Mouse (Mus musculus): Measurements from ENCODE around the gene Crlf2. TPM values are rescaled to one million over a fixed set of nuclear protein-coding genes. Genes with fewer than 3 reads are reported as not detected.

Gene Crlf2
- 149 and 442 TPM in 2 replicates for polyA plus RNA-seq (2012; ENCODE audit: low replicate concordance)

GRCm38 (mm10) chr5:109558404-109559160, at the start of gene Crlf2:
Gene Crlf2, minus strand, starts transcription at chr5:109558993.

Other genes with a start within 250 kb of the Crlf2 start
- gene Vmn2r16, start 228.8 kb downstream of the Crlf2 start, polyA plus RNA-seq (2012; ENCODE audit: low replicate concordance), result not detected in 2 replicates
- not detected in 2 replicates for gene Vmn2r17, start 139.3 kb downstream of the Crlf2 start, polyA plus RNA-seq (2012; ENCODE audit: low replicate concordance)
- 0.08 and 0.38 TPM in 2 replicates for gene 5430403G16Rik, start 132.0 kb upstream of the Crlf2 start, polyA plus RNA-seq (2012; ENCODE audit: low replicate concordance)
- 0.15 and 0.33 TPM in 2 replicates for gene 4930522L14Rik, start 192.9 kb upstream of the Crlf2 start, polyA plus RNA-seq (2012; ENCODE audit: low replicate concordance)